Mouse (Mus musculus): Measurements from ENCODE around the gene Snrpd2. TPM values are rescaled to one million over a fixed set of nuclear protein-coding genes. Genes with fewer than 3 reads are reported as not detected.

Snrpd2 gene
- total and polyA plus RNA-seq, 2 experiments from 2014 or later = 45.6 to 84.9 TPM

DNA sequence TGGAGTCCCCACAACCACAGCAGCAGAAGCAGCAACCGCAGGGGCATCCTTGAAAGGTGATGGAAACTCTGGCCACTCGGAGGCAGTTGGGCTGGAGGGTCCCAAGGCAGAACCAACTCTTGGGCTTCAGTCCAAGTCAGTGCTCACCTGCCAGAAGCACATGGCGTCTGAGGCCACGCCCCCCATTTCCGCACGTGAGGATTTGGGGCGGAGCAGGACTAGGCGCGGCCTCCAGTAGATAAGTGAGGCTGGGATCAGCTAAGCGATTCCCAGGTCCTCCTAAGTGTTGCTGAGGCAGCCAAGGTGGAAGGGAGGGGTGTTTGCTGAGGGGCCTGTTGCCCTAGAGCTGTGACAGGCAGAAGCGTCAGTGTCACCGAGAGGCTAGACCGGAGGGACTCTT is 15.5 kb downstream of the Snrpd2 start:
- peak overlapping the region; percentile 22 for H3K4me3 ChIP-seq (ENCODE audit: low read depth, low read length)
- ATAC-seq (ENCODE audit: insufficient read depth, low read depth) = no peak; the same call in 1 of the 2 replicates
- H3K27ac ChIP-seq (ENCODE audit: low read depth) = no peak overlapping the region
- H3K4me1 ChIP-seq (ENCODE audit: control insufficient read depth, insufficient read depth) = peaks cover 29% of the 10 kb centered on the region
- no peak overlapping the region for H3K9ac ChIP-seq (replicated peaks; ENCODE audit: low read depth, low read length)
- no peaks in the 10 kb centered on the region for H3K27me3 ChIP-seq (ENCODE audit: control insufficient read depth, insufficient read depth, low read length)
- no peak for DNase-seq (ENCODE audit: low spot score)
- peak overlapping the region; percentile 52 for H3K4me2 ChIP-seq (ENCODE audit: low read depth, low read length)
- WGBS = 4% methylated on average over 13 of the region's 13 CpGs
- H3K9me3 ChIP-seq (replicated peaks; ENCODE audit: control insufficient read depth, low read length) = no peaks in the 10 kb centered on the region
- H3K36me3 ChIP-seq (replicated peaks; ENCODE audit: control insufficient read depth, insufficient read depth, low read length) = peaks cover 7% of the 10 kb centered on the region; the same call in 1 of the 2 replicates
- no peak for TF ChIP-seq EP300 (IDR thresholded peaks at IDR 0.05; ENCODE audit: low read depth)
- no peak for TF ChIP-seq CTCF (IDR thresholded peaks at IDR 0.05; ENCODE audit: low read depth)

DNA sequence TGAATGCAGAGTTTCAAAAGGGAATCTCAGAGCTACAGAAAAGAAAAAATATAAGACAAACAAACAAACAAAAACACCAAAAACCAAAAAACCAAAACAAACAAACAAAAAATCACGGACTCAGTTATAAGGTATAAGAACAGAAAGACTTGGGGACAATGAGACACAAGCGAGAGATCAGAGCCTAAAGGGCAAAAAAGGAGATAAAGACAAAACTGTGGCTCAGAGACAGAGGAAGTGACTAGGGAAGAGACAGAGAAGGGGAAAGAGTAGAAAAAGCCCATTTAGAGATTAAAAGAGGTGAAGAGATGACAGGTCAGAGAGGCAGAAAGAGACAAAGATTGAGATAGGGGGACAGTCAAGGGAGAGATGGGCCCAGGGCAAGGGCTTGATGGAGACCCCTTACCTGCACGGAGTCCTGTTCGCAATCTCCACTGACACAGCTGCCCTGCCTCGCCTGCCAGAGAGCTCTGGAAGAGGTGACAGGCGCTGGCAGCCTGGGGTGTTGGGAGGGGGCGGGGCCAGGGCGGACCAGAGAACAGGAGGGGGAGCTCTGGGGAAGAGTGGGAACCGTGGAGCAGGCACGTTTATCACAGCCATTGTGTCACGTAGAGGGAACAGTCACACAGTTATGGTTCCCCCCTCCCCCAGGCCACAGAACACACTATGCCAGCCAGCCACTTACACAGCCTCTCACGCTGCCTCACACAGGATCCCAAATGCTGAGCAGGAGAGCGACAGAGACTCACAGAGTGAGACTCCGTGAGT is 16.3 kb downstream of the Snrpd2 start, which contains the start of gene Gipr:
Gipr (minus strand) TSS at position 472 of the 768 bp plus-strand sequence.
- Histone ChIP-seq H3K27ac (ENCODE audit: low read depth) (peak within 1 kb of the TSS; percentile 81), H3K4me3 (ENCODE audit: low read depth, low read length) (peak within 1 kb of the TSS; percentile 22), H3K4me1 (ENCODE audit: control insufficient read depth, insufficient read depth) (peaks cover 32% of the 10 kb centered on the region), H3K9me3 (replicated peaks; ENCODE audit: control insufficient read depth, low read length) (no peaks in the 10 kb centered on the region), H3K27me3 (ENCODE audit: control insufficient read depth, insufficient read depth, low read length) (no peaks in the 10 kb centered on the region), H3K36me3 (replicated peaks; ENCODE audit: control insufficient read depth, insufficient read depth, low read length) (peaks cover 7% of the 10 kb centered on the region; the same call in 1 of the 2 replicates), H3K9ac (replicated peaks; ENCODE audit: low read depth, low read length) (no peak within 1 kb of the TSS), H3K4me2 (ENCODE audit: low read depth, low read length) (peak within 1 kb of the TSS; percentile 52)
- WGBS = 7% methylated on average over 14 of the region's 14 CpGs
- TF ChIP-seq CTCF (IDR thresholded peaks at IDR 0.05; ENCODE audit: low read depth) = peak; percentile 11; the same call in 1 of the 2 replicates
- no peak for TF ChIP-seq EP300 (IDR thresholded peaks at IDR 0.05; ENCODE audit: low read depth)
- DNase-seq (ENCODE audit: low spot score) (peak; percentile 84), ATAC-seq (ENCODE audit: insufficient read depth, low read depth) (peak; percentile 81)

- Histone ChIP-seq H3K9ac (replicated peaks; ENCODE audit: low read depth, low read length) (no peak overlapping the region), H3K4me2 (ENCODE audit: low read depth, low read length) (no peak overlapping the region), H3K27me3 (ENCODE audit: control insufficient read depth, insufficient read depth, low read length) (no peaks in the 10 kb centered on the region), H3K4me3 (ENCODE audit: low read depth, low read length) (no peak overlapping the region), H3K4me1 (ENCODE audit: control insufficient read depth, insufficient read depth) (peaks cover 42% of the 10 kb centered on the region), H3K9me3 (replicated peaks; ENCODE audit: control insufficient read depth, low read length) (no peaks in the 10 kb centered on the region), H3K36me3 (replicated peaks; ENCODE audit: control insufficient read depth, insufficient read depth, low read length) (peaks cover 7% of the 10 kb centered on the region; the same call in 1 of the 2 replicates), H3K27ac (ENCODE audit: low read depth) (no peak overlapping the region)
- DNase-seq (ENCODE audit: low spot score) = no peak
- no peak for ATAC-seq (ENCODE audit: insufficient read depth, low read depth)
- 87% methylated on average over 3 of the region's 3 CpGs for WGBS
- TF ChIP-seq CTCF (IDR thresholded peaks at IDR 0.05; ENCODE audit: low read depth) (no peak), EP300 (IDR thresholded peaks at IDR 0.05; ENCODE audit: low read depth) (no peak)
Observed at GRCm38 (mm10) chr7:19166990-19167389, 17.5 kb downstream of the Snrpd2 start.

DNA sequence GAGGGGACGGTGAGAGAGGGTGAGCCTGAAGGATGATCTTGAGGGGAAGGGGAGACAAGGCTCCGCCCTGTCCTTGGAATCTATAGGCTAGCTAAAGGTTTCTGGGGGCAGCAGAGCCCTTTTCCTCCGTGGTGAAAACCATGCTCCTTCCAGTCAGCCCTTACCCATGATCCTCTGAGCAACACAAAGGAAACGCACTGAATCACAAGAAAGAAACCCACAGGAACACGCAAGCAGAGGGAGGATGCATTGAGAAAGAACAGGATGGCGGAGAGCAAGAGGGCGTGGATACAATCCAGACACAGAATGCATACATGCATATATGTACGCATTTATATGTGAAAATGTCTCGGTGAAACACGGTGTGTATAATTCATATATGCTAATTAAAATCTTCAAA is 20.0 kb downstream of the Snrpd2 start:
- no peak overlapping the region for H3K4me3 ChIP-seq (ENCODE audit: low read depth, low read length)
- no peak for TF ChIP-seq CTCF (IDR thresholded peaks at IDR 0.05; ENCODE audit: low read depth)
- no peak for TF ChIP-seq EP300 (IDR thresholded peaks at IDR 0.05; ENCODE audit: low read depth)
- WGBS = 59% methylated on average over 10 of the region's 10 CpGs
- H3K36me3 ChIP-seq (replicated peaks; ENCODE audit: control insufficient read depth, insufficient read depth, low read length) = no peaks in the 10 kb centered on the region
- no peak for ATAC-seq (ENCODE audit: insufficient read depth, low read depth)
- no peak for DNase-seq (ENCODE audit: low spot score)
- no peaks in the 10 kb centered on the region for H3K27me3 ChIP-seq (ENCODE audit: control insufficient read depth, insufficient read depth, low read length)
- peak overlapping the region; percentile 82 for H3K27ac ChIP-seq (ENCODE audit: low read depth)
- H3K9ac ChIP-seq (replicated peaks; ENCODE audit: low read depth, low read length) = no peak overlapping the region
- peaks cover 44% of the 10 kb centered on the region for H3K4me1 ChIP-seq (ENCODE audit: control insufficient read depth, insufficient read depth)
- H3K4me2 ChIP-seq (ENCODE audit: low read depth, low read length) = no peak overlapping the region
- H3K9me3 ChIP-seq (replicated peaks; ENCODE audit: control insufficient read depth, low read length) = no peaks in the 10 kb centered on the region

DNA sequence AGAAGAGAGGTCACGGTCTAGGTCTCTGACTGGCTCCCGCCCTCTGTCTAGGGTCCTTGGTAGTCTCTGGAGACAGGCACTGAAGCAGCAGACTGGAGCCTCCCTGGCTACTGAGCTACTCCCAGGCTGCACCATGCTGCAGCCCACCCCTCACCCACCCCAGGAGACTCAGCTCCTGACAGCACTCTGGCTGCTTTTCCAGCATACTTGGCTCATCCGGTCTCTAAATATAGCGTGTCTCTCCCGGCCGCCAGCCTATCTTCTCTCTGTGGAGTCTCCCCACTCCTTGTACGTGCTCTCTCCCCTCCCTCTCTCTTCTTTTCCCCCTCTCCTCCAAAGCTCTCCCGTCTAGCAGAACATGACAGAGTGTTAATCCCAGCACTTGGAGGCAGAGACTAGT is 20.6 kb downstream of the Snrpd2 start:
- H3K36me3 ChIP-seq (replicated peaks; ENCODE audit: control insufficient read depth, insufficient read depth, low read length) = no peaks in the 10 kb centered on the region
- H3K4me1 ChIP-seq (ENCODE audit: control insufficient read depth, insufficient read depth) = peaks cover 38% of the 10 kb centered on the region
- 8% methylated on average over 8 of the region's 8 CpGs for WGBS
- no peak overlapping the region for H3K9ac ChIP-seq (replicated peaks; ENCODE audit: low read depth, low read length)
- no peak for TF ChIP-seq EP300 (IDR thresholded peaks at IDR 0.05; ENCODE audit: low read depth)
- TF ChIP-seq CTCF (IDR thresholded peaks at IDR 0.05; ENCODE audit: low read depth) = no peak
- no peaks in the 10 kb centered on the region for H3K9me3 ChIP-seq (replicated peaks; ENCODE audit: control insufficient read depth, low read length)
- H3K27ac ChIP-seq (ENCODE audit: low read depth) = peak overlapping the region; percentile 82
- H3K27me3 ChIP-seq (ENCODE audit: control insufficient read depth, insufficient read depth, low read length) = no peaks in the 10 kb centered on the region
- no peak overlapping the region for H3K4me3 ChIP-seq (ENCODE audit: low read depth, low read length)
- ATAC-seq (ENCODE audit: insufficient read depth, low read depth) = peak; percentile 85
- DNase-seq (ENCODE audit: low spot score) = peak; percentile 92
- H3K4me2 ChIP-seq (ENCODE audit: low read depth, low read length) = peak overlapping the region; percentile 32
